Mouse (Mus musculus) hindbrain, embryonic 11.5 days (tissue): ENCODE measurements around the gene Polr3gl. TPM values are rescaled to one million over a fixed set of nuclear protein-coding genes. Genes with fewer than 3 reads are reported as not detected.
A peak's percentile ranks its signal among the peaks of the same experiment; 100 is the strongest.

Experiments
- ATAC-seq: fragments of 200-750 bp; cut with Nextera tagmentation; 2 replicates; pipeline ENCODE4 v1.8.0; 2017; ENCODE audit warnings: mild to moderate bottlenecking, moderate TSS enrichment, moderate library complexity; ENCODE audit not compliant: low FRiP score
- DNase-seq: peaks from one replicate; pipeline ENCODE4 v3.0.0-alpha.2; 2015; ENCODE audit warnings: low spot score
- H3K27ac ChIP-seq: fragments of 300-500 bp; sonication (generic); 2 replicates; pipeline ENCODE4 v1.5.1; 2014; ENCODE audit warnings: mild to moderate bottlenecking, low read depth, low read length
- H3K27me3 ChIP-seq: fragments of 300-500 bp; sonication (generic); 2 replicates; pipeline ENCODE4 v1.6.1; 2014; ENCODE audit warnings: mild to moderate bottlenecking, low read length, moderate library complexity, mixed read lengths; ENCODE audit not compliant: control insufficient read depth, insufficient read depth
- H3K36me3 ChIP-seq: fragments of 300-500 bp; sonication (generic); 2 replicates; pipeline ENCODE4 v1.6.1; 2014; ENCODE audit warnings: mild to moderate bottlenecking, low read length, moderate library complexity, mixed read lengths; ENCODE audit not compliant: control insufficient read depth, insufficient read depth
- H3K4me1 ChIP-seq: fragments of 300-500 bp; sonication (generic); replicated peaks from 2 replicates; pipeline ENCODE4 v1.6.1; 2014; ENCODE audit warnings: low read length, mixed read lengths; ENCODE audit not compliant: control insufficient read depth, insufficient read depth
- H3K4me2 ChIP-seq: fragments of 300-500 bp; sonication (generic); replicated peaks from 2 replicates; pipeline ENCODE4 v1.6.1; 2014; ENCODE audit warnings: mild to moderate bottlenecking, low read depth, low read length
- H3K4me3 ChIP-seq: fragments of 300-500 bp; sonication (generic); 2 replicates; pipeline ENCODE4 v1.5.1; 2014; ENCODE audit warnings: low read depth, low read length
- H3K9ac ChIP-seq: fragments of 300-500 bp; sonication (generic); 2 replicates; pipeline ENCODE4 v1.6.1; 2014; ENCODE audit warnings: low read depth, low read length
- H3K9me3 ChIP-seq: fragments of 300-500 bp; sonication (generic); 2 replicates; pipeline ENCODE4 v1.6.1; 2016; ENCODE audit warnings: low read length; ENCODE audit not compliant: control insufficient read depth
- WGBS: fragments of 180-500 bp; shearing (Covaris S2); extraction: QIAGEN DNeasy Blood & Tissue Kit; methylation state at CpG from one replicate; pipeline ENCODE4 v1.1.7; 2014; 5-methylcytosine and 5-hydroxymethylcytosine counted together
- polyA plus RNA-seq: library from polyadenylated mRNA; unstranded; fragments of >200 nt; fragmentation: Nextera tagmentation; extraction: Ambion mirVana; gene quantifications from 2 replicates; pipeline ENCODE4 v1.2.1, GENCODE M21; 2014

The Polr3gl gene
- polyA plus RNA-seq, 1 experiment from 2014 or later, result 15.4 TPM

GRCm38 (mm10) chr3:96558159-96558558 is 35.8 kb downstream of the Polr3gl start:
- peak; percentile 46 for DNase-seq
- H3K4me1 ChIP-seq, result no peaks in the 10 kb centered on the region; the same call in 1 of the 2 replicates
- no peaks in the 10 kb centered on the region for H3K27me3 ChIP-seq
- H3K9me3 ChIP-seq, result no peaks in the 10 kb centered on the region
- peak overlapping the region; percentile 45; the same call in 1 of the 2 replicates for H3K27ac ChIP-seq
- peak overlapping the region; percentile 77 for H3K9ac ChIP-seq
- H3K4me3 ChIP-seq, result peak overlapping the region; percentile 75
- ATAC-seq, result peak; percentile 38; the same call in 1 of the 2 replicates
- peak overlapping the region; percentile 65 for H3K4me2 ChIP-seq
- under 1% methylated on average over 17 of the region's 17 CpGs for WGBS
- no peaks in the 10 kb centered on the region for H3K36me3 ChIP-seq

GRCm38 (mm10) chr3:96557694-96558093 is 36.3 kb downstream of the Polr3gl start, which contains the start of gene Txnip:
Gene Txnip (plus strand): TSS chr3:96557957.
- no peaks in the 10 kb centered on the region for H3K27me3 ChIP-seq
- peak within 1 kb of the TSS; percentile 45; the same call in 1 of the 2 replicates for H3K27ac ChIP-seq
- no peaks in the 10 kb centered on the region; the same call in 1 of the 2 replicates for H3K4me1 ChIP-seq
- under 1% methylated on average over 26 of the region's 26 CpGs for WGBS
- H3K4me2 ChIP-seq, result peak within 1 kb of the TSS; percentile 65
- ATAC-seq, result peak; percentile 99
- peak within 1 kb of the TSS; percentile 77 for H3K9ac ChIP-seq
- peak; percentile 99 for DNase-seq
- no peaks in the 10 kb centered on the region for H3K36me3 ChIP-seq
- H3K9me3 ChIP-seq, result no peaks in the 10 kb centered on the region
- peak within 1 kb of the TSS; percentile 75 for H3K4me3 ChIP-seq

- Histone ChIP-seq H3K9ac (peak overlapping the region; percentile 57), H3K4me2 (peak overlapping the region; percentile 65), H3K36me3 (no peaks in the 10 kb centered on the region), H3K4me3 (peak overlapping the region; percentile 75), H3K4me1 (no peaks in the 10 kb centered on the region; the same call in 1 of the 2 replicates), H3K27ac (peak overlapping the region; percentile 2; the same call in 1 of the 2 replicates), H3K27me3 (no peaks in the 10 kb centered on the region), H3K9me3 (no peaks in the 10 kb centered on the region)
- peak; percentile 53 for DNase-seq
- 12% methylated on average over 22 of the region's 22 CpGs for WGBS
- no peak for ATAC-seq
Observed at GRCm38 (mm10) chr3:96556651-96557635, 37.0 kb downstream of the Polr3gl start.

- H3K4me2 ChIP-seq, result no peak overlapping the region
- H3K4me1 ChIP-seq, result no peaks in the 10 kb centered on the region; the same call in 1 of the 2 replicates
- no peak overlapping the region for H3K4me3 ChIP-seq
- H3K9me3 ChIP-seq, result no peaks in the 10 kb centered on the region
- no peak overlapping the region for H3K9ac ChIP-seq
- no peaks in the 10 kb centered on the region for H3K27me3 ChIP-seq
- no peaks in the 10 kb centered on the region for H3K36me3 ChIP-seq
- 87% methylated on average over 15 of the region's 15 CpGs for WGBS
- DNase-seq (no peak), ATAC-seq (no peak)
- H3K27ac ChIP-seq, result no peak overlapping the region
Observed at GRCm38 (mm10) chr3:96555999-96556614, 37.9 kb downstream of the Polr3gl start.

GRCm38 (mm10) chr3:96555041-96555596 is 38.9 kb downstream of the Polr3gl start:
- H3K4me2 ChIP-seq, result no peak overlapping the region
- no peak overlapping the region for H3K27ac ChIP-seq
- no peak overlapping the region for H3K4me3 ChIP-seq
- DNase-seq (no peak), ATAC-seq (no peak)
- no peaks in the 10 kb centered on the region; the same call in 1 of the 2 replicates for H3K4me1 ChIP-seq
- H3K9me3 ChIP-seq, result no peaks in the 10 kb centered on the region
- WGBS, result 60% methylated on average over 12 of the region's 12 CpGs
- H3K27me3 ChIP-seq, result no peaks in the 10 kb centered on the region
- no peak overlapping the region for H3K9ac ChIP-seq
- no peaks in the 10 kb centered on the region for H3K36me3 ChIP-seq

GRCm38 (mm10) chr3:96554251-96554650 is 39.7 kb downstream of the Polr3gl start:
- DNase-seq, result no peak
- Histone ChIP-seq H3K36me3 (no peaks in the 10 kb centered on the region), H3K27me3 (no peaks in the 10 kb centered on the region), H3K9me3 (no peaks in the 10 kb centered on the region), H3K4me1 (no peaks in the 10 kb centered on the region), H3K27ac (no peak overlapping the region), H3K9ac (no peak overlapping the region), H3K4me2 (no peak overlapping the region), H3K4me3 (no peak overlapping the region)
- 80% methylated on average over 6 of the region's 6 CpGs for WGBS
- ATAC-seq, result no peak

- ATAC-seq (no peak), DNase-seq (no peak)
- Histone ChIP-seq H3K36me3 (no peaks in the 10 kb centered on the region), H3K9me3 (no peaks in the 10 kb centered on the region), H3K4me1 (no peaks in the 10 kb centered on the region), H3K27me3 (no peaks in the 10 kb centered on the region), H3K4me3 (no peak overlapping the region), H3K4me2 (no peak overlapping the region), H3K9ac (no peak overlapping the region), H3K27ac (no peak overlapping the region)
- WGBS, result 79% methylated on average over 6 of the region's 6 CpGs
Observed at GRCm38 (mm10) chr3:96553601-96554000, 40.4 kb downstream of the Polr3gl start.

- DNase-seq (no peak), ATAC-seq (no peak)
- Histone ChIP-seq H3K27ac (no peak overlapping the region), H3K9me3 (no peaks in the 10 kb centered on the region), H3K4me1 (no peaks in the 10 kb centered on the region), H3K4me3 (no peak overlapping the region), H3K27me3 (peaks cover 2% of the 10 kb centered on the region; the same call in 1 of the 2 replicates), H3K9ac (no peak overlapping the region), H3K36me3 (no peaks in the 10 kb centered on the region), H3K4me2 (no peak overlapping the region)
- 76% methylated on average over 7 of the region's 7 CpGs for WGBS
Observed at GRCm38 (mm10) chr3:96551890-96552289, 42.1 kb downstream of the Polr3gl start.
